Mouse (Mus musculus) heart, postnatal 10 days (tissue): Measurements from ENCODE around the gene Ppl. TPM values are rescaled to one million over a fixed set of nuclear protein-coding genes. Genes with fewer than 3 reads are reported as not detected.

Source experiments
- DNase-seq, 2 experiments: peaks; one replicate each; pipeline ENCODE4 v3.0.0; 2021
- intact Hi-C: fragments of 180-260 bp; cut with DNase I; formaldehyde crosslinking; loops from one replicate; pipeline ENCODE4 v1.15.1; 2025
- total RNA-seq, 2 experiments: library from RNA; stranded (reverse); gene quantifications; 2 replicates each; pipeline ENCODE4 v1.2.3; 2021

Gene Ppl
- total RNA-seq, 2 experiments from 2014 or later = 3.2 to 3.6 TPM

- intact Hi-C loops = no loop called here
- peak; percentile 72 for DNase-seq
Measured at GRCm38 (mm10) chr16:5130766-5131165, 1.5 kb downstream of the Ppl start.

DNA sequence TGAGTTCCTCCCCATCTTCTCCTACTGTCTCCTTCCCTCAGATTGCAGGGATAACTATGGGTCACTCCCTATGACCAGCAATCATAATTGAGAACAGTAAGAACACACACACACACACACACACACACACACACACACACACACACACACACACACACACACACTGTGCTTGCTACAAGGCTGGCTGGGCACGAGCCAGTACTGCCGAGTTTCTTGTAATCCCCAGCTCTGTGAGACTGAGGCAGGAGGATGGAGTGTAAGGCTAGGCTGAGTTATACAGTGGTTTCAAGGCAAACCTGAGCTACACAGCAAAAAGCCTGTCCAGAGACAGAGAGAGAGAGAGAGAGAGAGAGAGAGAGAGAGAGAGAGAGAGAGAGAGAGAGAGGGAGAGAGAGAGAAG, 2.0 kb downstream of the Ppl start:
- intact Hi-C loops = no loop called here
- DNase-seq = no peak

DNA sequence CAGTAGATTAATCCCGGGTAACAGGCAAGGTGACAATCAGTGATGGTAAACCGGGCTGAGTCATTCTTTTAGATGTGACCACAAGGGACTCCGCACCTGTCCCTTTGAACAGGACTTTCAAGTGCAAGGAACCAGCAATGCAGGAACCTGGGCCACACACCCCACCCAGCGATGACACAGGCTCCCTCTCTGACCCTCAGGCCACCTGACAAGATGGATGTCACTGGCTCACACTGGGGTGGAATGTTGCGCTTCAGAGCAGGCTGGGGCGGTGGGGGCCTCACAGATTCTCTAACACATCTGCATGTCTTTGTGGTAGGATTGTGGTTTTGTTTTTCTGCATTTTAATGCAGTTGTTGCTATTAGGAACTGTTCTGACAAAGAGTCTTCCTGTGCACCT, 8.7 kb downstream of the Ppl start:
- intact Hi-C loops = no loop called here

GRCm38 (mm10) chr16:5119845-5120244, 12.4 kb downstream of the Ppl start:
- intact Hi-C loops = no loop called here
- DNase-seq = no peak

More for the DNA sequence above, 8.7 kb downstream of the Ppl start:
- no peak for DNase-seq

GRCm38 (mm10) chr16:5119385-5119784, 12.8 kb downstream of the Ppl start:
- intact Hi-C loops = no loop called here
- no peak for DNase-seq

GRCm38 (mm10) chr16:5113582-5113981, 18.6 kb downstream of the Ppl start:
- intact Hi-C loops = no loop called here
- peak in 1 of 2 experiments; percentile 29 for DNase-seq

- intact Hi-C loops = no loop called here
- peak in 1 of 2 experiments; percentile 25 for DNase-seq
Measured at GRCm38 (mm10) chr16:5113002-5113550, 19.1 kb downstream of the Ppl start.

- intact Hi-C loops = no loop called here
- no peak for DNase-seq
Measured at GRCm38 (mm10) chr16:5111021-5111420, 21.2 kb downstream of the Ppl start.

GRCm38 (mm10) chr16:5109877-5110276, 22.3 kb downstream of the Ppl start:
- intact Hi-C loops = no loop called here
- no peak for DNase-seq

GRCm38 (mm10) chr16:5101000-5101399, 31.2 kb downstream of the Ppl start:
- intact Hi-C loops = no loop called here
- DNase-seq = no peak

GRCm38 (mm10) chr16:5096504-5096903, 35.7 kb downstream of the Ppl start:
- no peak for DNase-seq
- intact Hi-C loops = no loop called here

DNA sequence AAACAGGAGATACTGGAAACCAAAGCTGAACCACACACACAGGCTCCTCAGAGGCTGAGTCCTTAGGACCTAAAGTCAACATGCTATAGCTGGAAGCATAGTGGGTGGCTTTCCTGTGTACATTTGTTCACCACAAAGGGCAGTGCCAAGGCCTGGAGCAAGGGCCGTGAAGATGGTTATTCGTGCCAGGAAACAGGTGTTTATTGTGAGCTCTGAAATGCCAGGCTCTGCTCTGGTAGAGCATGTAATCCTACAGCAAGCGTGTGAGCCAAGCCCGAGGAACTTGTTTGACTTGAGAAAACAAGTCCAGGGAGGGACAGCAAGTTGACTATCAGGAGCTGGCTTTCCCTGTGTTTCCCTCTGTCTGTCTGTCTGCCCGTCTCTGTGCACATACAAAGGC, 38.9 kb downstream of the Ppl start:
- no peak for DNase-seq
- intact Hi-C loops = no loop called here

GRCm38 (mm10) chr16:5089021-5089420, 43.2 kb downstream of the Ppl start:
- DNase-seq = no peak
- intact Hi-C loops = no loop called here

- no peak for DNase-seq
- intact Hi-C loops = no loop called here
Measured at GRCm38 (mm10) chr16:5086179-5086578, 46.0 kb downstream of the Ppl start.

- intact Hi-C loops = no loop called here
- no peak for DNase-seq
Measured at GRCm38 (mm10) chr16:5085196-5085595, 47.0 kb downstream of the Ppl start.

DNA sequence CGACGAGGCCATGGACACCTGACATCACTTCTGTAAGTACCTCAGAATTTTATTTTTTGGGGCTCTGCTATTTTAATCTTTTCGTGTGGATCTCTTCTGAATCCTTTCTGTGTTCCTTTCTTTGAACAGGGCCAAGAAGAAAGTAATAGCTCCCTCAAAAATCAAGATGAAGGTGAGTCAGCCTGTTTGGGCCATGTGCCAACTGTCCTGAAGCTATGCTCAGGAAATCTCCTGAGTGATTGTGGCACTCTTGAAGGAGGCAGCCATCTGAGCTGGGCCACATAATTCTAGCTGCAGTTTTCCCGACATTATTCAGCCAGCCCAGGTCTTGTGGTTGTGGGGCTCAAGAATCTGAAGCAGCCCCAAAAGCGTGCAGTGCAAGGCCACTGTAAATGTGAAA, 57.9 kb downstream of the Ppl start:
- intact Hi-C loops = no loop called here
- no peak for DNase-seq

DNA sequence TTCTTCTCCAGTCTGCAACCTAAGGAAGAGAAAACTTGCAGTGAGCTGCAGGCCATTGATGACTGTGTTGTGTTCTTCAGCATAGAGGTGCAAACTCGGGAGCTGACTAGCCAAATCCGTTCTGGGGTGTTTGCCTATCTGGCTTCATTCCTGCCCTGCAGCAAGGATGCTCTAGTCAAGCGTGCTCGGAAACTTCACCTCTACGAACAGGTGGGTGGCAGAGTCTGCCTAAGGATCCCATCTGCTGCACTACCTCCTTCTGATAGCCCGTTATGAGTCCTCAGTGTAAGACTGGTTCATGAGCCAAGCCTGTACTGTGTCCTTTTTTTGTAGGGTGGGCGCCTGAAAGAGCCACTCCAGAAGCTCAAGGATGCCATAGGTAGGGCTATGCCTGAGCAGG, 60.2 kb downstream of the Ppl start:
- intact Hi-C loops = no loop called here
- DNase-seq = no peak

GRCm38 (mm10) chr16:5070321-5070720, 61.9 kb downstream of the Ppl start:
- intact Hi-C loops = no loop called here
- DNase-seq = peak; percentile 27 to 35

GRCm38 (mm10) chr16:5063472-5063871, 68.7 kb downstream of the Ppl start:
- intact Hi-C loops = no loop called here
- DNase-seq = no peak

DNA sequence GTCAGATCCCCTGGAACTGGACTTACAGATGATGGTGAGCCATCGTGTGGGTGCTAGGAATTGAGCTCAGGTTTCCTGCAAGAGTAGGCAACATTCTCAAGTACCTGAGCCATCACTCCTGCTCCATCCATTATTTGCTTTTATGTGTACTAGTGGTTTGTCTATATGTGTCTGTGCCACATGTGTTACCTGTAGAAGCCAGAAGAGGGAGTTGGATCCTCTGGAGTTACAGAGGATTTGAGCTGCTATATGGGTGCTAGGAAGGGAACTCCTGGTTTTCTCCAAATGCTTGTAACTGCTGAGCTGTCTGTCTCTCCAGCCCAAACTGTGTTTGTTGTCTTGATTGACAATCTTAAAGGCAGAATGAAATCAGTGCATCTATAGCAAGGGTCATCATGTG, 74.1 kb downstream of the Ppl start:
- DNase-seq = peak; percentile 12 to 29
- intact Hi-C loops = loop anchor here (5.0 kb wide), 1 partner anchor 84 kb away; no protein-coding TSS in a partner anchor

- intact Hi-C loops = no loop called here
- peak; percentile 86 to 87 for DNase-seq
Measured at GRCm38 (mm10) chr16:5050251-5051110, 81.7 kb downstream of the Ppl start.

- intact Hi-C loops = no loop called here
- peak; percentile 99 for DNase-seq
Measured at GRCm38 (mm10) chr16:5049774-5050234, 82.4 kb downstream of the Ppl start, which contains the start of the genes Glyr1 and Ubn1. TSS of gene Glyr1 (minus strand) at chr16:5049863. TSS of gene Ubn1 (plus strand) at chr16:5050057.
